Mouse (Mus musculus) forebrain, embryonic 14.5 days (tissue): Measurements from ENCODE around the gene Ralgps1. TPM values are rescaled to one million over a fixed set of nuclear protein-coding genes. Genes with fewer than 3 reads are reported as not detected.

Source experiments
- ATAC-seq: fragments of 200-750 bp; cut with Nextera tagmentation; 2 replicates; pipeline ENCODE4 v1.8.0; 2017; ENCODE audit warnings: mild to moderate bottlenecking, moderate library complexity
- DNase-seq: peaks from one replicate; pipeline ENCODE4 v3.0.0-alpha.2; 2015; ENCODE audit warnings: low spot score
- H3K27ac ChIP-seq: fragments of 300-500 bp; sonication (generic); 2 replicates; pipeline ENCODE4 v1.5.1; 2014; ENCODE audit warnings: low read depth, mild to moderate bottlenecking, control low read depth, low read length, moderate library complexity
- H3K27me3 ChIP-seq: fragments of 300-500 bp; sonication (generic); replicated peaks from 2 replicates; pipeline ENCODE4 v1.6.1; 2014; ENCODE audit warnings: low read length, control low read depth, mixed read lengths; ENCODE audit not compliant: control insufficient read depth, insufficient read depth
- H3K36me3 ChIP-seq: fragments of 300-500 bp; sonication (generic); 2 replicates; pipeline ENCODE4 v1.6.1; 2014; ENCODE audit warnings: low read length, control low read depth; ENCODE audit not compliant: control insufficient read depth, insufficient read depth
- H3K4me1 ChIP-seq: fragments of 300-500 bp; sonication (generic); 2 replicates; pipeline ENCODE4 v1.6.1; 2014; ENCODE audit warnings: antibody characterized with exemption, low read length, control low read depth; ENCODE audit not compliant: control insufficient read depth, insufficient read depth
- H3K4me2 ChIP-seq: fragments of 300-500 bp; sonication (generic); 2 replicates; pipeline ENCODE4 v1.6.1; 2014; ENCODE audit warnings: mild to moderate bottlenecking, control low read depth, low read length
- H3K4me3 ChIP-seq: fragments of 300-500 bp; sonication (generic); 2 replicates; pipeline ENCODE4 v1.5.1; 2014; ENCODE audit warnings: low read depth, low read length, control low read depth
- H3K9ac ChIP-seq: fragments of 300-500 bp; sonication (generic); 2 replicates; pipeline ENCODE4 v1.6.1; 2014; ENCODE audit warnings: mild to moderate bottlenecking, low read length, control low read depth, moderate library complexity
- H3K9me3 ChIP-seq: fragments of 300-500 bp; sonication (generic); replicated peaks from 2 replicates; pipeline ENCODE4 v1.6.1; 2016; ENCODE audit warnings: low read length, control low read depth, mixed read lengths; ENCODE audit not compliant: control insufficient read depth
- WGBS: fragments of 180-500 bp; shearing (Covaris S2); extraction: QIAGEN DNeasy Blood & Tissue Kit; methylation state at CpG from one replicate; pipeline ENCODE4 v1.1.7; 2014; 5-methylcytosine and 5-hydroxymethylcytosine counted together
- polyA plus RNA-seq: library from polyadenylated mRNA; unstranded; fragments of >200 nt; fragmentation: Nextera tagmentation; extraction: Ambion mirVana; gene quantifications from 2 replicates; pipeline ENCODE4 v1.2.1, GENCODE M21; 2014

Ralgps1 gene
- polyA plus RNA-seq, 1 experiment from 2014 or later: 32.6 TPM

GRCm38 (mm10) chr2:33246841-33247240, 124.4 kb downstream of the Ralgps1 start:
- H3K9ac ChIP-seq: no peak overlapping the region
- H3K27ac ChIP-seq: no peak overlapping the region
- DNase-seq (no peak), ATAC-seq (no peak)
- no peak overlapping the region for H3K4me3 ChIP-seq
- no peaks in the 10 kb centered on the region for H3K9me3 ChIP-seq
- peaks cover 30% of the 10 kb centered on the region for H3K36me3 ChIP-seq
- H3K4me1 ChIP-seq: no peaks in the 10 kb centered on the region
- no peak overlapping the region for H3K4me2 ChIP-seq
- 83% methylated on average over 5 of the region's 5 CpGs for WGBS
- no peaks in the 10 kb centered on the region for H3K27me3 ChIP-seq

GRCm38 (mm10) chr2:33245350-33245749, 125.9 kb downstream of the Ralgps1 start:
- Histone ChIP-seq H3K27ac (no peak overlapping the region; the same call in 1 of the 2 replicates), H3K9me3 (no peaks in the 10 kb centered on the region), H3K36me3 (peaks cover 30% of the 10 kb centered on the region), H3K9ac (no peak overlapping the region), H3K4me1 (no peaks in the 10 kb centered on the region), H3K4me2 (no peak overlapping the region), H3K4me3 (no peak overlapping the region), H3K27me3 (no peaks in the 10 kb centered on the region)
- no peak for ATAC-seq
- no peak for DNase-seq

GRCm38 (mm10) chr2:33244880-33245279, 126.4 kb downstream of the Ralgps1 start:
- no peak overlapping the region for H3K4me3 ChIP-seq
- H3K4me1 ChIP-seq: no peaks in the 10 kb centered on the region
- ATAC-seq (no peak), DNase-seq (no peak)
- H3K9me3 ChIP-seq: no peaks in the 10 kb centered on the region
- no peak overlapping the region for H3K27ac ChIP-seq
- H3K27me3 ChIP-seq: no peaks in the 10 kb centered on the region
- H3K4me2 ChIP-seq: no peak overlapping the region
- H3K36me3 ChIP-seq: peaks cover 30% of the 10 kb centered on the region
- WGBS: 78% methylated on average over 6 of the region's 6 CpGs
- H3K9ac ChIP-seq: no peak overlapping the region

- DNase-seq (no peak), ATAC-seq (no peak)
- no peaks in the 10 kb centered on the region for H3K9me3 ChIP-seq
- no peak overlapping the region for H3K4me3 ChIP-seq
- H3K27ac ChIP-seq: no peak overlapping the region
- H3K27me3 ChIP-seq: no peaks in the 10 kb centered on the region
- WGBS: 89% methylated on average over 6 of the region's 6 CpGs
- H3K4me1 ChIP-seq: 0 out of 2 replicates have a peak, but pooled peaks cover 2% of the 10 kb centered on the region
- no peak overlapping the region for H3K4me2 ChIP-seq
- no peak overlapping the region for H3K9ac ChIP-seq
- peaks cover 5% of the 10 kb centered on the region for H3K36me3 ChIP-seq
Observed at GRCm38 (mm10) chr2:33237581-33237980, 133.7 kb downstream of the Ralgps1 start.

GRCm38 (mm10) chr2:33234848-33235247, 136.4 kb downstream of the Ralgps1 start:
- Histone ChIP-seq H3K27me3 (no peaks in the 10 kb centered on the region), H3K4me3 (no peak overlapping the region), H3K4me1 (0 out of 2 replicates have a peak, but pooled peaks cover 2% of the 10 kb centered on the region), H3K9me3 (no peaks in the 10 kb centered on the region), H3K27ac (no peak overlapping the region), H3K36me3 (0 out of 2 replicates have a peak, but pooled peaks cover 13% of the 10 kb centered on the region), H3K4me2 (no peak overlapping the region), H3K9ac (no peak overlapping the region)
- 74% methylated on average over 4 of the region's 4 CpGs for WGBS
- no peak for ATAC-seq
- peak; percentile 17 for DNase-seq

- H3K4me1 ChIP-seq: 0 out of 2 replicates have a peak, but pooled peaks cover 2% of the 10 kb centered on the region
- H3K4me3 ChIP-seq: no peak overlapping the region
- H3K36me3 ChIP-seq: 0 out of 2 replicates have a peak, but pooled peaks cover 19% of the 10 kb centered on the region
- no peak overlapping the region for H3K27ac ChIP-seq
- no peak overlapping the region for H3K4me2 ChIP-seq
- no peaks in the 10 kb centered on the region for H3K9me3 ChIP-seq
- WGBS: 69% methylated on average over 5 of the region's 5 CpGs
- no peaks in the 10 kb centered on the region for H3K27me3 ChIP-seq
- DNase-seq (no peak), ATAC-seq (no peak)
- H3K9ac ChIP-seq: no peak overlapping the region
Observed at GRCm38 (mm10) chr2:33233856-33234255, 137.4 kb downstream of the Ralgps1 start.

- no peak overlapping the region for H3K27ac ChIP-seq
- WGBS: 83% methylated on average over 6 of the region's 6 CpGs
- H3K4me1 ChIP-seq: 0 out of 2 replicates have a peak, but pooled peaks cover 2% of the 10 kb centered on the region
- H3K36me3 ChIP-seq: peaks cover 27% of the 10 kb centered on the region; the same call in 1 of the 2 replicates
- no peak overlapping the region for H3K9ac ChIP-seq
- H3K9me3 ChIP-seq: no peaks in the 10 kb centered on the region
- H3K27me3 ChIP-seq: no peaks in the 10 kb centered on the region
- ATAC-seq (no peak), DNase-seq (no peak)
- H3K4me3 ChIP-seq: no peak overlapping the region
- no peak overlapping the region for H3K4me2 ChIP-seq
Observed at GRCm38 (mm10) chr2:33232782-33233570, 138.3 kb downstream of the Ralgps1 start.

DNA sequence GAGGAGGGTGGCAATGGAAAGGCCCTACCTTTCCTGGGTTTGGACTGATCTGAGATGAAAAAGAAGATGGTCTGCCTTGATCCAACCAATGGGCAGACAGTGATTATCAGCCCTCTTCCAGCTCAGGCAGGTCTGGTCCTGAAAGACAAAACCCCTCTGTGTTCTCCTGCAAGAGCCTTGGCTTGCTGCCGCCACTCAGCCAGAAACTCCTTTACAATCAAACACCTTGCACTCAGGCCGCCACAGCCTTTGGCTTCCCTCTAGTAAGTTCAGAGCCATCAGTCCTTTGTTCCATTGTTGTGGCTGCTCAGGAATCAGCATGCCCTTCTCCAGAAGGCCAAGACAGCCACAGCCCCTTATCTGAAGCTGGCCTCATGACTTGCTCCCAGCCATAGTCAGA, 139.5 kb downstream of the Ralgps1 start:
- H3K4me1 ChIP-seq: 0 out of 2 replicates have a peak, but pooled peaks cover 2% of the 10 kb centered on the region
- H3K36me3 ChIP-seq: peaks cover 28% of the 10 kb centered on the region; the same call in 1 of the 2 replicates
- H3K27ac ChIP-seq: no peak overlapping the region
- H3K9me3 ChIP-seq: no peaks in the 10 kb centered on the region
- H3K4me2 ChIP-seq: no peak overlapping the region
- no peak overlapping the region for H3K9ac ChIP-seq
- ATAC-seq (no peak), DNase-seq (peak; percentile 17)
- no peak overlapping the region for H3K4me3 ChIP-seq
- H3K27me3 ChIP-seq: no peaks in the 10 kb centered on the region
- 46% methylated on average over 2 of the region's 2 CpGs for WGBS

GRCm38 (mm10) chr2:33230701-33231100, 140.6 kb downstream of the Ralgps1 start:
- no peak for DNase-seq
- Histone ChIP-seq H3K27me3 (no peaks in the 10 kb centered on the region), H3K4me2 (no peak overlapping the region), H3K4me1 (0 out of 2 replicates have a peak, but pooled peaks cover 2% of the 10 kb centered on the region), H3K9me3 (no peaks in the 10 kb centered on the region), H3K36me3 (peaks cover 28% of the 10 kb centered on the region; the same call in 1 of the 2 replicates), H3K4me3 (no peak overlapping the region), H3K9ac (no peak overlapping the region), H3K27ac (no peak overlapping the region)
- 84% methylated on average over 10 of the region's 10 CpGs for WGBS
- ATAC-seq: no peak
